Mouse (Mus musculus): ENCODE results near the gene Fgf15.

Fgf15 gene

GRCm38 (mm10) chr7:144931778-144932177 lies 35.4 kb downstream of the Fgf15 start:
- in situ Hi-C loops (cut with MboI, MseI), result no loop called here

DNA sequence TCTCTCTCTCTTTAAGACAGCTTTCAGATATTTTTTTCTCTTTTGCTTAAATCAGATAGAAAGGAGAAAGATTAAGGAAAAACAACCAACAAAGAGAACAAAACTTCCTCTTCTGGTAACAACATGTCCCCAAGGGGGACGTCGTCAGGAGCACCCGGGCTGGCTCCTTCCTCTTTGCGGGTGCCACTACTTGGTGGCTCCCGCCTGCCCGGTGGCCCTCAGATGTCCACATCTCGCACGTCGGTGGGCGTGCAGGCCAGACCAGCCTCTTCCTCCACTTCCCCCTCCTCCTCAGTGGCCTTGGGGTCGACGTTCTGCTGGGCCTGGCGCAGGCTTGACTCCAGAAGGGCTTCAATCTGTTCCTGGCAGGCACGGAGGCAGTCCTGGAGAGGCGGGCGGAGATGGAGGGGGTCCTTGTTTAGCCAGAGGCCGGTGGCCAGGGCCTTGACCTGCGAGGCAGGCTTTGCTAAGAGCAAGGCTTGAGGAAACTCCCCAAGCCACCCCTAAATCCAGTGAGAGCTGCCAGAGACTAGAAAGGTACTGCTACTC lies 36.1 kb downstream of the Fgf15 start:
- in situ Hi-C loops (cut with MboI, MseI), result no loop called here

DNA sequence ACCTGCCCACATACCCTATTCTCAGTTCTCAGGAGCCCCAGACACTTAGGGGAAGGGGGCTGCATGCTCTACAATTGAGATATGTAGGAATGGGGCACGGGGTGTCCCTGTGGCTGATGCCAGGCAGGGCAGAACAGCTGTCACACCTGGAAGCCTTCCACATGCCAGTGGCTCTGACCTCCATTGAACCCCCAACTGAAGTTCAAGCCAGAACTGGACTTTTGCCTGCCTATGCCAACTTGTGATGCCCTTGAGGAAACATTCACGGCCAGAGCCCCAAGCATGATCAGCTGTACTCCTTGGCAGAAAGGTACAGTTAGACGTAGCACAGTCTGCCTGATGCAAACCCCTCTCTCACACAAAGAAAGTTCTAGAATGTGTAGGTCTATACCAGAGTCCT lies 37.0 kb downstream of the Fgf15 start:
- in situ Hi-C loops (cut with MboI, MseI), result no loop called here

GRCm38 (mm10) chr7:144933796-144934195 lies 37.5 kb downstream of the Fgf15 start:
- in situ Hi-C loops (cut with MboI, MseI), result no loop called here

DNA sequence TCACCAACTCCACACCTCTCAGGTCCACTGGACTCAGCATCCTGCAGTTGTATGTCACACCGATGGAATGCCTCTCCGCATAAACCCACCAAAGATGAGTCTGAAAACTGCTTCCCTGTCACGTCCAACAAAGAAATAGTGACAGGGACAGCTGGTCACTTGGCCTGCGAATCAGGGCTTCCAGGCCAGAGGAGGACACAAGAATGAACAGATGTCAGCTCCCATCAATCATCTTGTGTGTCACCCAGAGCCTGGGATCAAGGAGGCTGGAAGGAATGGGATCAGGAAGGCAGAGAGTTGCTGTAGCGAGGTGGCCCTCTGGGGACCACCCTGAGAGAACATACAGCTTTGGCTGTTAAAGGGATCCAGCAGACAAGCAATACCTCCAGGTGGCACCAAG lies 38.6 kb downstream of the Fgf15 start:
- in situ Hi-C loops (cut with MboI, MseI), result loop anchor here (5.0 kb wide), 2 partner anchors 172 to 307 kb away; no protein-coding TSS in a partner anchor

GRCm38 (mm10) chr7:144935563-144935962 lies 39.2 kb downstream of the Fgf15 start:
- in situ Hi-C loops (cut with MboI, MseI), result loop anchor here (5.0 kb wide), 2 partner anchors 172 to 307 kb away; no protein-coding TSS in a partner anchor

- in situ Hi-C loops (cut with MboI, MseI), result loop anchor here (5.0 kb wide), 2 partner anchors 171 to 306 kb away; no protein-coding TSS in a partner anchor
These were observed 40.1 kb downstream of the Fgf15 start for GRCm38 (mm10) chr7:144936311-144936880.

DNA sequence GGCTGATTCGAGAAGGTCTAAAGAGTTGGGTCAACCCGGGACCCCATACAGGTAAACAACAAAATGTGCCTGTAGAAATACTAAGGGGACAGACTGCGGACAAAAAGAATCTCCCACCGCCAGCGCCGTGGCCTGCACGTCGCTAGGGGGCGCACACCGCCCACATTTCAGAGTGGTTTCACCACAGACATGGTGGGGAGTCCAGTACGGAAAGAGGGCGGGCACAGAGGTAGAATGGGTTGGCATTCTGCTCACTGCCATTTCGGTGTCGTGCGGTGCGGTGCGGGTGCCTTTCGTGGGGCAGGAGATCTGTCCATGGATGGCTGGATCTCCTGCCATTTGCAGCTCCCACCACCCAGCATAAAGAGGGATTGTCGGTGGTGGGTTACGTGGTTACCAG lies 41.2 kb downstream of the Fgf15 start:
- in situ Hi-C loops (cut with MboI, MseI), result loop anchor here (5.0 kb wide), 2 partner anchors 170 to 305 kb away; no protein-coding TSS in a partner anchor

DNA sequence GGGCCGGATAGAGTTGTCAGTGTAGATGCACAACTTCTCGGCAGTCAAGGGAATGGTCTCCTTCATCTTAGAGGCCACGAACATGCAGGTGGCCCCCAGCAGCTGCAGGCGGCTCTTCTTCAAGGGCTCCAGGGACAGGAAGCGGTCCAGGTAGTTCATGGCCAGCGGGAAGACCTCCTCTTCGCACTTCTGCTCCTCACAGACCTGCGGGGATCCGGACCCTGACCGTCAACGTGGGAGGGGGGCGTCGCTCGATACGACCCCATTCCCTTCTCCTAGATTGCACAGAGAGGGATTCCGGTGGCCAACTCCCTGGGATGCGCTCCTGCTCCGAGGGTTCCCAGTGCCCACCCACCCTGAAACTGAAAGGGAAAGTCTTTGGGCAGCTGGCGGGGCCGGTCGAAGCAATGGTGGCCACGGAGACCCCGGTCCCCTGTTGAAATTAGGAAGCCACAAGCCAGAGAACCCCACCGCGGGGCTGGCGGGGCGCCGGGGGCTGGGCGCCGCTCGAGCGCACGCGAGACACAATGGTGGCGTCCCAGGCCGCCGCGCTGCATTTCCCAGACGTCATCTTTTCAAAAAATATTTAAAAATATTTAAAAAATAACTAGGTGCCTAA lies 41.7 kb downstream of the Fgf15 start:
- in situ Hi-C loops (cut with MboI, MseI), result loop anchor here (5.0 kb wide), 2 partner anchors 169 to 304 kb away; no protein-coding TSS in a partner anchor

DNA sequence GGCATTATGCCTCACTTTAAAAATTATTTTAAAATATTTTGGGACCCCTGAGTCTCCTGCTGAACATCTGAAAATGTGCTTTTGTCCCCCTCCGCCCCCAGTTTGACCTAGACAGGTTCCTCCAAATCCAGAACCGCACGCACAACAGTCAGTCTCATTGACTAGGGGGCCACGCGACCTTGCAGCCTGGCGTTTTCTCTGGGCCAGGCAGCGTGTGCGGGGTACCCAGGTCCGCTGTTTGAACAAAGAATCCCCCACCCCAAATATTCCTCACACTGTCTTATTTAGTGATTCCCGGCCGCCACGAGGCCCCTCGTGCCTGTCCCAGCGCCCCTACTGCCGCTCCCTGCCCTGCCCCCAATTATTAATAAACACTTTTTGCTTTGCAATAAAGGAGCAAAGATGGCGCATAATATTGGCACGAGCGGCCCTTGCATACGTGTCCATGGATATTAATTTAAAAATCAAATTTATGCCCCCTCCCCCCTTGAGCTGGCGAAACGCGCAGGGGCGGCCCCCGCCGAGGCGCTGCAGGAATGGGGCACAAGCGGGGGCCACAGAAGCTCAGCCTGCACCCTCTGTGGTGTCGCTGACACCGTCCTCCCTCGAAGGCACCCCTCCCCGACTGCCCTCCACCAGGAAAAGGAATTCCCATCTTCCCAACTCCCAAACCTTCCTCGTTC lies 42.5 kb downstream of the Fgf15 start:
- in situ Hi-C loops (cut with MboI, MseI), result loop anchor here (5.0 kb wide), 2 partner anchors 168 to 303 kb away; no protein-coding TSS in a partner anchor

- in situ Hi-C loops (cut with MboI, MseI), result loop anchor here (5.0 kb wide), 2 partner anchors 168 to 303 kb away; no protein-coding TSS in a partner anchor
These were observed 43.1 kb downstream of the Fgf15 start, which contains the start of gene Ccnd1 for GRCm38 (mm10) chr7:144939344-144940002. Gene Ccnd1 (minus strand): TSS chr7:144939925.

DNA sequence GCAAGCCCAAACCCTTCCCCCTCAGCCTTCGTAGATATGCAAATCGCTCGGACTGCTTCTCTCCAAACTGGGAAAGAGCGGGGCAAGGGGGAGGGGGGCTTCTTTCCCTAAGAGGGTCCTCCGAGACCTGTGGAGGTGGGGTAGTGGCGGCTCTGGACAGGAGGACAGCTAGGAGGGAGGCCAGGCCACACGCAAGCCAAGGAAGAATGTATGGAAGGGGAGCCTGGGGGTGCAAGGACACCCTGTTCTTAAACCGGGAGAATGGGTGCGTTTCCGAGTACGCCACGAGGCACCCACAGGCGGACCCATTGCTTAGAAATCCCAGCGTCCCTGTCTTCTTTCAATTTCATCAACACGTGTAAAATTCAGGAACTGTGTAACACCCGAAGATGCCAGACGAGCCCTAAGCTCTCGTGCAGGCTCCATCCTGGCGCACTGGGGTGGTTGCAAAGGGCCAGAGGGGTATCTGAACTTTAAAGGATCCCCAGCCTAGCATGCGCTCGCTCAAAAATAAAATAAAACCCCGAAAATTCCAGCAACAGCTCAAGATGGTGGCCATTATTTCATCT lies 43.8 kb downstream of the Fgf15 start:
- in situ Hi-C loops (cut with MboI, MseI), result no loop called here

DNA sequence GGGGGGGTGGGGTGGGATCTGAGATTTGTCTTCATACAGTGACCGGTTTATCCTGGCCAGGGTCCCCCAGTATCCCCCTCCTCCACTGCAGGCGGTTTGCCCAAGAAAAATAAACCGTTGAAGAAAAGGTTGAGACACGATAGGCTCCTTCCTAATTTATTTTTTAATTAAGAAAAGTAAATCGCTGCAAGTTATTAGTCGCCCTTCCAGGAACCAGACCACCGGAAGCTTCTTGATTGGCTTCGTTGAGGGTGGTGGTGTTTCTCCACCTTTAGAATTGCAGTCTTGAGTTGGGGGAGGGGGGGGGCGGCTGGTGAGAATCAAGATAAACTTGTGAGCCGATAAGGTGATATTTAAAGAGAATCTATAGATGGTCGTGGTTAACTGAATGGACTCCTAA lies 44.3 kb downstream of the Fgf15 start:
- in situ Hi-C loops (cut with MboI, MseI), result no loop called here

GRCm38 (mm10) chr7:144941242-144941831 lies 45.0 kb downstream of the Fgf15 start:
- in situ Hi-C loops (cut with MboI, MseI), result no loop called here

DNA sequence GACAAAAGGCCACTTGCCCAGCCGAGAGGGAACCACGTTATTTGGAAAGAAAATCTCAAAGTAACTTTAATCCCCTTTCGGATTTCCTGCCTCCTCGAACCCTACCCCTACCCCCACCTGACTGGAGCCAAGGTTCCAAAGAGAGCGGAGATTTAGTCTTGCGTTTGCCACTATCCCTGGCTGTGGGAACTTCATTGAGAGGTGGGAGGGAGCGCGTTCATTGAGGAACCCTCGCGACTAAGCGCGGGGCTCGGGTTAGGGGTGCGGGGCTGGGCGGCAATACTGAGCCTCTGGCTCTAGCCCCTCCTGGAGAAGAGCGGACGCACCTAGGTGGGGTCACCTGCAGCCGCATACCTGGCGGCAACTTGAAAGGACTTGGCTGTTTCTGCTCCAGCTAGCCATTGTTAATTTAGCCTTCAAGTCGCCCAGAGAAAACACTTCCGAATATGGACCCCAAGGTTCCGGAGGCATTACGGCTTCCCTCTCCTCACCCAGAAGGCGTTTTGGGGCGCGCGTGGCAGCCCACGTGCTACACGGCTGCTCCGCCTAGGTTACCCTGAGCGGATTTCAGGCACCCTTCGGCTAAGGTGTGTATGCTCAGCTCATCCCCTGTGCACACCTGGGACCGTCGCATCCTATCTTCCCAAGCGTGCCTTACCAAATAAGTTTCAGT lies 45.9 kb downstream of the Fgf15 start:
- in situ Hi-C loops (cut with MboI, MseI), result no loop called here

- in situ Hi-C loops (cut with MboI, MseI), result no loop called here
These were observed 46.4 kb downstream of the Fgf15 start for GRCm38 (mm10) chr7:144942744-144943135.

DNA sequence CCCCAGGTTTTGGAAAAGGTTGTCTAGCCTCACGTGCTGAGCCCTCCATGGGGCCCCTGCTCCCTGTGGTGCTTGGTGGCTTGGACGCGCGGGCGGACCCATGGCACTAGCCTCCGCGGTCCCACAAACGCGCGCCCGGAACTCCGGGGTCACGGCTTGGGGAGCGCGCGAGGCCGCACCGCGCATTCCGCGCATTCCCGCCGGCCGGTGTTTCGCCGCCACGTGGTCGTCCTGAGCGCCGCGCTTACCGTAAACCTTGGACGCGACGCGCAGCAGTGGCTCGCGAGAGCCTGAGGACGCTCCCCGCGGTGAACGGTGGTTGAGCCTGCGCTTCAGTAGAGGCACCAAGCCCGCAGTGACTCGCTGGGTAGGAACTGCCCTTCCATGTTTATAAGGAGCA lies 46.9 kb downstream of the Fgf15 start:
- in situ Hi-C loops (cut with MboI, MseI), result no loop called here
